Comparison of ENCODE assay signal across 22 mouse cellular contexts in the genomic region with DNA sequence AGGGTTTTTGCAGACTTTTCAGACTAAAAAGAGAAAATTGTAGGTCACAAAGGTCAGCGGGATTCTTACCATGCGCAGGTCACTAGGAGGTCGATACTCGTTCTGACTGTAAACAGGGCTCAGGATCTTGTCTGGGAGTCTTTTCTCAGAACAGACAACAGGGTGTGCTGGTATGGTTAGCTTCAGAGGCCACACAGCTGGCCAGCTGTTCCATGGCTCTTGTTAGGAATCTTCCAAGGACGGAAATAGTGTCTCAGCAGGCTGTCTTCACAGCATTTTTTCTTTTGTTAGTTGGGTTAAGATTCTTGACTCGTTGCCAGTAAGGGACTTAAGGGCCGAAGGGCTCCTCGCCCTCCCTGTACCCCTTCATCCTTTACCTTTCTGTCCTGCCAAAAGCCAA. TPM values are rescaled to one million over a fixed set of nuclear protein-coding genes. Genes with fewer than 3 reads are reported as not detected.
A peak's percentile ranks its signal among the peaks of the same experiment; 100 is the strongest.
DNase-seq lines count a peak whose midpoint lies in the region; ATAC-seq and TF ChIP-seq lines count a peak whose summit lies in the region.
"Had no signal": no experiment of that assay in that cellular context is flagged by ENCODE, and none has a peak within 500 bp of the region (broad histone marks: within the 10 kb centered on the region; RNA-seq: fewer than 3 reads in every experiment).

No protein-coding gene starts in this region.

- DNase-seq in heart, postnatal 36 days: no peak
- no peak for DNase-seq in kidney, postnatal 0 days (ENCODE audit: low spot score)
- no peak for DNase-seq in kidney, postnatal 4 days
- peak; percentile 62 for DNase-seq in R1 (ENCODE audit: low read depth, low spot score)
- DNase-seq: adrenal gland, adult 8-10 months; adrenal gland, postnatal 14 days; adrenal gland, postnatal 36 days; B cell, adult 2 months; cerebellum, adult 11-12 months; cerebellum, adult 2 months; cerebellum, adult 9-10 months; cerebellum, postnatal 10 days; cerebellum, postnatal 25 days; forebrain, postnatal 0 days had no signal

- no peak for ATAC-seq in heart, embryonic 12.5 days (ENCODE audit: insufficient number of reproducible peaks, low FRiP score)
- no peak for ATAC-seq in kidney, postnatal 0 days (replicated peaks; ENCODE audit: low FRiP score, low read depth)
- ATAC-seq: CD4-positive, CD25-positive, alpha-beta regulatory T cell, adult 4 months; forebrain, embryonic 13.5 days; forebrain, embryonic 15.5 days; forebrain, postnatal 0 days; Patski had no signal

- no peak for TF ChIP-seq CTCF in kidney, postnatal 0 days (IDR thresholded peaks at IDR 0.05; ENCODE audit: low read depth)

- H3K4me1 ChIP-seq in heart, embryonic 12.5 days (replicated peaks): peaks cover 13% of the 10 kb centered on the region; the same call in 1 of the 2 replicates
- H3K4me1 ChIP-seq in kidney, postnatal 0 days (replicated peaks; ENCODE audit: insufficient read depth, low read length): no peaks in the 10 kb centered on the region; the same call in 1 of the 2 replicates
- H3K4me1 ChIP-seq: embryonic facial prominence, embryonic 12.5 days had no signal

- H3K4me3 ChIP-seq in heart, embryonic 12.5 days: no peak overlapping the region
- H3K4me3 ChIP-seq in kidney, postnatal 0 days (replicated peaks; ENCODE audit: low read depth, low read length): no peak overlapping the region
- H3K4me3 ChIP-seq: embryonic facial prominence, embryonic 10.5 days; embryonic facial prominence, embryonic 12.5 days; forebrain, embryonic 13.5 days; forebrain, embryonic 15.5 days had no signal

- WGBS in heart, embryonic 12.5 days: 60% methylated on average over 8 of the region's 8 CpGs
- 79% methylated on average over 8 of the region's 8 CpGs for WGBS in kidney, postnatal 0 days

- intact Hi-C loops in heart, postnatal 36 days (cut with DNase I): no loop called here

- peaks cover 49% of the 10 kb centered on the region for H3K36me3 ChIP-seq in heart, embryonic 12.5 days
- peaks cover 17% of the 10 kb centered on the region; the same call in 1 of the 2 replicates for H3K36me3 ChIP-seq in kidney, postnatal 0 days (ENCODE audit: insufficient read depth, low read length)
- H3K36me3 ChIP-seq: G1E had no signal

- no peak overlapping the region for H3K4me2 ChIP-seq in heart, embryonic 12.5 days
- H3K4me2 ChIP-seq in kidney, postnatal 0 days (ENCODE audit: low read length): no peak overlapping the region
- H3K4me2 ChIP-seq: embryonic facial prominence, embryonic 12.5 days; forebrain, embryonic 13.5 days; forebrain, embryonic 15.5 days had no signal

- H3K9me3 ChIP-seq in heart, embryonic 12.5 days (replicated peaks): no peaks in the 10 kb centered on the region
- H3K9me3 ChIP-seq in kidney, postnatal 0 days (replicated peaks; ENCODE audit: low read length): no peaks in the 10 kb centered on the region
- H3K9me3 ChIP-seq: embryonic facial prominence, embryonic 10.5 days; embryonic facial prominence, embryonic 12.5 days; forebrain, embryonic 13.5 days; forebrain, embryonic 15.5 days; G1E had no signal

- H3K9ac ChIP-seq in heart, embryonic 12.5 days: no peak overlapping the region
- H3K9ac ChIP-seq in kidney, postnatal 0 days (ENCODE audit: low read depth, low read length): no peak overlapping the region
- H3K9ac ChIP-seq: embryonic facial prominence, embryonic 12.5 days; forebrain, embryonic 13.5 days; forebrain, embryonic 15.5 days; forebrain, postnatal 0 days had no signal

- H3K27ac ChIP-seq in heart, embryonic 12.5 days (ENCODE audit: poor library complexity, severe bottlenecking): 0 out of 2 replicates have a peak overlapping the region, but pooled peaks have one; percentile 6
- 0 out of 2 replicates have a peak overlapping the region, but pooled peaks have one; percentile 19 for H3K27ac ChIP-seq in kidney, postnatal 0 days
- H3K27ac ChIP-seq: embryonic facial prominence, embryonic 10.5 days; embryonic facial prominence, embryonic 12.5 days; forebrain, embryonic 13.5 days; forebrain, embryonic 15.5 days had no signal

- no peaks in the 10 kb centered on the region for H3K27me3 ChIP-seq in heart, embryonic 12.5 days (replicated peaks)
- H3K27me3 ChIP-seq in kidney, postnatal 0 days (ENCODE audit: insufficient read depth, low read length): no peaks in the 10 kb centered on the region
- H3K27me3 ChIP-seq: embryonic facial prominence, embryonic 12.5 days; forebrain, embryonic 13.5 days; forebrain, embryonic 15.5 days; Patski had no signal

RNA-seq across cellular contexts. Expression of a gene that starts 7.4 kb away (rescaled TPM):
- polyA plus RNA-seq in heart, embryonic 12.5 days (2016; fragmentation: Nextera tagmentation; extraction: Ambion mirVana): 59.8 and 63.4 TPM in 2 replicates
- 10 to 100 TPM; 33.4 to 34.5 TPM for total RNA-seq in heart, postnatal 36 days (2021)
- 57.6 and 67.3 TPM in 2 replicates for polyA plus RNA-seq in kidney, postnatal 0 days (2015; fragmentation: Nextera tagmentation; extraction: Ambion mirVana)

RNA-seq across cellular contexts. Expression of a gene that starts 16.9 kb away (rescaled TPM):
- polyA plus RNA-seq in heart, embryonic 12.5 days (2016; fragmentation: Nextera tagmentation; extraction: Ambion mirVana): 80.5 and 81.6 TPM in 2 replicates
- total RNA-seq in heart, postnatal 36 days (2021): 1 to 10 TPM; 1.6 to 3.2 TPM
- polyA plus RNA-seq in kidney, postnatal 0 days (2015; fragmentation: Nextera tagmentation; extraction: Ambion mirVana): 129 and 141 TPM in 2 replicates
- polyA plus RNA-seq: G1E had no signal
